Mouse (Mus musculus) stomach, postnatal 0 days (tissue): Measurements from ENCODE around the gene Dlgap4.

ENCODE experiments used
- CTCF ChIP-seq: IDR thresholded peaks from 2 replicates; pipeline ENCODE4 v1.5.1; 2016; ENCODE audit warnings: antibody characterized with exemption, low read depth, mild to moderate bottlenecking, moderate library complexity
- EP300 ChIP-seq: optimal IDR thresholded peaks from 2 replicates; pipeline ENCODE3; 2016; ENCODE audit warnings: antibody characterized with exemption

DNA sequence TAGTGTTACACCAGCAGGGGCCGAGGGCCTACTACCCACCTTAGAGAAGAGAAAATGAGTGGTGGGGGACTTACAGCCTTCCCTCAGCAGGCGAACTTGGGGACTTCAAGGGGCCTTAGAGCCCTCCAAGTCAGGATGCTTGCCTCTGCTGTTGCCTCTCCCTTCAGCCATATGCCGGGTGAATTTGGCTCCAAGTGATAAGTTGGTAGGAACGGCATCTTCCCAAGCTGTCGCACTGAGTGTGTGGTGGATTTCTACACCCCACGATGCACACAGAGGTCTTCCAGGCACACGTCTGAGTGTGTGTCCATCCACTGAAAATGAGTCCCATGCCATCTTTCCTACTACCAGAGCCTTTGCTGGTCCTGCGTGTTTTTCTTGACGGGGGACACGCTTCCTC is 49.7 kb downstream of the Dlgap4 start:
- TF ChIP-seq EP300: no peak
- no peak for TF ChIP-seq CTCF
